Mouse (Mus musculus) lung, postnatal 0 days (tissue): ENCODE data around the gene Slc35c2. TPM values are rescaled to one million over a fixed set of nuclear protein-coding genes. Genes with fewer than 3 reads are reported as not detected.

Source experiments
- ATAC-seq: fragments of 200-750 bp; cut with Nextera tagmentation; 2 replicates; pipeline ENCODE4 v1.8.0; 2017; ENCODE audit warnings: moderate library complexity
- DNase-seq: peaks from one replicate; pipeline ENCODE4 v3.0.0-alpha.2; 2016; ENCODE audit warnings: low spot score
- H3K27ac ChIP-seq: fragments of 300-500 bp; sonication (generic); 2 replicates; pipeline ENCODE4 v1.5.1; 2014; ENCODE audit warnings: antibody characterized with exemption, mild to moderate bottlenecking, low read length, mixed read lengths
- H3K27me3 ChIP-seq: fragments of 300-500 bp; sonication (generic); replicated peaks from 2 replicates; pipeline ENCODE4 v1.6.1; 2014; ENCODE audit warnings: low read length, mixed read lengths; ENCODE audit not compliant: insufficient read depth
- H3K36me3 ChIP-seq: fragments of 300-500 bp; sonication (generic); 2 replicates; pipeline ENCODE4 v1.6.1; 2014; ENCODE audit warnings: low read length, mixed read lengths; ENCODE audit not compliant: insufficient read depth
- H3K4me1 ChIP-seq: fragments of 300-500 bp; sonication (generic); 2 replicates; pipeline ENCODE4 v1.6.1; 2014; ENCODE audit warnings: antibody characterized with exemption, low read depth, low read length, mixed read lengths; ENCODE audit not compliant: insufficient read depth
- H3K4me2 ChIP-seq: fragments of 300-500 bp; sonication (generic); replicated peaks from 2 replicates; pipeline ENCODE4 v1.6.1; 2014; ENCODE audit warnings: low read depth, mild to moderate bottlenecking, low read length, moderate library complexity, mixed read lengths
- H3K4me3 ChIP-seq: fragments of 300-500 bp; sonication (generic); 2 replicates; pipeline ENCODE4 v1.5.1; 2014; ENCODE audit warnings: low read depth, low read length
- H3K9ac ChIP-seq: fragments of 300-500 bp; sonication (generic); replicated peaks from 2 replicates; pipeline ENCODE4 v1.6.1; 2014; ENCODE audit warnings: low read depth, mild to moderate bottlenecking
- H3K9me3 ChIP-seq: fragments of 300-500 bp; sonication (generic); 2 replicates; pipeline ENCODE4 v1.6.1; 2016; ENCODE audit warnings: low read length, mixed read lengths
- CTCF ChIP-seq: IDR thresholded peaks from 2 replicates; pipeline ENCODE4 v1.5.1; 2016; ENCODE audit warnings: antibody characterized with exemption, mild to moderate bottlenecking
- EP300 ChIP-seq: IDR thresholded peaks from 2 replicates; pipeline ENCODE4 v1.6.1; 2016; ENCODE audit warnings: antibody characterized with exemption, mild to moderate bottlenecking, control low read depth
- WGBS: fragments of 180-500 bp; shearing (Covaris S2); extraction: QIAGEN DNeasy Blood & Tissue Kit; methylation state at CpG from one replicate; pipeline ENCODE4 v1.1.7; 2014; 5-methylcytosine and 5-hydroxymethylcytosine counted together
- polyA plus RNA-seq: library from polyadenylated mRNA; unstranded; fragments of >200 nt; fragmentation: Nextera tagmentation; extraction: Ambion mirVana; gene quantifications from 2 replicates; pipeline ENCODE4 v1.2.1, GENCODE M21; 2015

Gene Slc35c2
- polyA plus RNA-seq, 1 experiment from 2014 or later, result 42.8 TPM

DNA sequence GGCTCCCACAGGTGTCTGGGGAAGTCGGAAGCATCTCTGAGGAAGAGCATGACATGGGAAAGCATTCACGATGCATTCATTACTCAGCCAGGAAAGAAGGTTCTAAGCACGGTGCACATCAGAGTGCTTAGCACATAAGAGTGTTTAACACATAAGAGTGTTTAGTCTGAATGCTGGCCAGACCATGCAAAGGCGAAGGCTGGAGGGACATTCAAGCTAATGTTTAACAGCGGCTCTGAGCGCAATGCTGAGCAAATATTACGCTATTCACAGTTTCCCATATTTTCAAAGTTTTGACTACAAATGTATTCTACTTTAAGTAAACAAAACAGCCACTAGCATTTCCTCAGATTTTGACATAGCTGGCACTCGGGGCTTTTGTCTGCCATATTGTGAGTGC lies 17.8 kb upstream of the Slc35c2 start:
- Histone ChIP-seq H3K9me3 (no peaks in the 10 kb centered on the region), H3K27me3 (no peaks in the 10 kb centered on the region), H3K27ac (no peak overlapping the region), H3K4me2 (no peak overlapping the region), H3K4me1 (no peaks in the 10 kb centered on the region), H3K36me3 (peaks cover 33% of the 10 kb centered on the region; the same call in 1 of the 2 replicates), H3K4me3 (no peak overlapping the region), H3K9ac (no peak overlapping the region)
- DNase-seq, result peak; percentile 76
- peak; percentile 84 for ATAC-seq
- WGBS, result 56% methylated on average over 8 of the region's 8 CpGs
- TF ChIP-seq EP300 (no peak), CTCF (no peak)

- ATAC-seq (no peak), DNase-seq (no peak)
- H3K4me3 ChIP-seq, result no peak overlapping the region
- H3K36me3 ChIP-seq, result peaks cover 33% of the 10 kb centered on the region; the same call in 1 of the 2 replicates
- WGBS, result 79% methylated on average over 19 of the region's 19 CpGs
- no peak overlapping the region for H3K9ac ChIP-seq
- H3K4me2 ChIP-seq, result no peak overlapping the region
- TF ChIP-seq CTCF (no peak), EP300 (no peak)
- H3K27me3 ChIP-seq, result no peaks in the 10 kb centered on the region
- H3K9me3 ChIP-seq, result no peaks in the 10 kb centered on the region
- H3K27ac ChIP-seq, result no peak overlapping the region
- no peaks in the 10 kb centered on the region for H3K4me1 ChIP-seq
Measured at GRCm38 (mm10) chr2:165304819-165305218, 17.1 kb upstream of the Slc35c2 start.

DNA sequence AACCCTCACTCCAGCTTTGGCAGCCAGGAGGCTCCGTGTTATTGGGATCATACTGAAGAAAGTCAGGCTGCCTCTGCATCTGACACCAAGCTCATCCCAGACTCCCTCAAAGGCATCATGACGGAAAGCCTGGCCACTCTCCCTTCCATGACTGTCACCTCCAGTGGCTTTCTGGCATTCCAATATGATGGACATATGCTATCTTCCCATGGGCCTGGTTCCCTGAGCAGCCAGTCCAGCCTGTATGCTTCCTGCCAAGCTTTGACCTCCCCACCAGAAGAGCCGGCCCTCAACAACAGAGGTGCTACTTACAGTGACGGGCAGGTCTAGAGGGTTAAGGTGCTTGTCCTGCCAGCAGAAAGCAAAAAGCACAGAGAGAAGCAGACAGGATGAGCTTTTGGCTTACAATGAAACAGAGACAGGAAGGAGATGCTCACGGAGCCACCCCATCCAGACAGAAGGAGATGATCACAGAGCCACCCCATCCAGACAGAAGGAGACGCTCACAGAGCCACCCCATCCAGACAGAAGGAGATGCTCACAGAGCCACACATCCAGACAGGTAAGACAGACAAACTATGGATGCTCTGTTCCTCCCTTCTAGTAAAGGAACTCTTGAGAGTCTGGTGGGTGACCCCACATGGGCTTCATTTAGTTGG lies 15.8 kb upstream of the Slc35c2 start:
- H3K9me3 ChIP-seq, result no peaks in the 10 kb centered on the region
- H3K36me3 ChIP-seq, result peaks cover 28% of the 10 kb centered on the region; the same call in 1 of the 2 replicates
- H3K27me3 ChIP-seq, result no peaks in the 10 kb centered on the region
- no peak overlapping the region for H3K4me3 ChIP-seq
- H3K9ac ChIP-seq, result no peak overlapping the region
- no peak overlapping the region for H3K4me2 ChIP-seq
- TF ChIP-seq CTCF (no peak), EP300 (no peak)
- H3K27ac ChIP-seq, result no peak overlapping the region
- WGBS, result 88% methylated on average over 6 of the region's 6 CpGs
- DNase-seq, result no peak
- no peaks in the 10 kb centered on the region for H3K4me1 ChIP-seq
- ATAC-seq, result no peak

GRCm38 (mm10) chr2:165301409-165301808 lies 13.7 kb upstream of the Slc35c2 start:
- no peak for TF ChIP-seq EP300
- TF ChIP-seq CTCF, result no peak; the same call in 1 of the 2 replicates
- ATAC-seq, result peak; percentile 55
- no peaks in the 10 kb centered on the region for H3K4me1 ChIP-seq

GRCm38 (mm10) chr2:165300885-165301284 lies 13.2 kb upstream of the Slc35c2 start:
- Histone ChIP-seq H3K9ac (no peak overlapping the region), H3K4me3 (no peak overlapping the region), H3K4me2 (no peak overlapping the region), H3K4me1 (no peaks in the 10 kb centered on the region), H3K9me3 (no peaks in the 10 kb centered on the region), H3K36me3 (peaks cover 36% of the 10 kb centered on the region), H3K27me3 (no peaks in the 10 kb centered on the region), H3K27ac (no peak overlapping the region)
- WGBS, result 82% methylated on average over 6 of the region's 6 CpGs
- TF ChIP-seq CTCF (no peak), EP300 (no peak)
- ATAC-seq (no peak), DNase-seq (no peak)

More at GRCm38 (mm10) chr2:165301409-165301808, 13.7 kb upstream of the Slc35c2 start:
- peak; percentile 38 for DNase-seq
- Histone ChIP-seq H3K9me3 (no peaks in the 10 kb centered on the region), H3K4me3 (no peak overlapping the region), H3K27me3 (no peaks in the 10 kb centered on the region), H3K36me3 (peaks cover 36% of the 10 kb centered on the region), H3K4me2 (no peak overlapping the region), H3K27ac (no peak overlapping the region), H3K9ac (no peak overlapping the region)
- 53% methylated on average over 3 of the region's 3 CpGs for WGBS

- Histone ChIP-seq H3K27me3 (no peaks in the 10 kb centered on the region), H3K36me3 (peaks cover 36% of the 10 kb centered on the region), H3K9ac (no peak overlapping the region), H3K27ac (no peak overlapping the region), H3K4me3 (no peak overlapping the region), H3K4me2 (no peak overlapping the region), H3K9me3 (no peaks in the 10 kb centered on the region), H3K4me1 (no peaks in the 10 kb centered on the region)
- 81% methylated on average over 8 of the region's 8 CpGs for WGBS
- no peak for DNase-seq
- no peak for ATAC-seq
- no peak for TF ChIP-seq EP300
- TF ChIP-seq CTCF, result no peak
Measured at GRCm38 (mm10) chr2:165300424-165300823, 12.8 kb upstream of the Slc35c2 start.
